ENCODE assay signal across 9 mouse cellular contexts in genomic region chr11:45396009-45396408, GRCm38 (mm10).
DNase-seq lines count a peak whose midpoint lies in the region; ATAC-seq and TF ChIP-seq lines count a peak whose summit lies in the region.
"Had no signal": no experiment of that assay in that cellular context is flagged by ENCODE, and none has a peak within 500 bp of the region (broad histone marks: within the 10 kb centered on the region; RNA-seq: fewer than 3 reads in every experiment).

No protein-coding gene starts in this region.

- H3K27me3 ChIP-seq in kidney, postnatal 0 days (ENCODE audit: insufficient read depth, low read length), result no peaks in the 10 kb centered on the region
- H3K27me3 ChIP-seq in kidney, embryonic 15.5 days, result no peaks in the 10 kb centered on the region
- no peaks in the 10 kb centered on the region for H3K27me3 ChIP-seq in hindbrain, postnatal 0 days (ENCODE audit: insufficient read depth, low read length)
- no peaks in the 10 kb centered on the region for H3K27me3 ChIP-seq in intestine, embryonic 15.5 days (replicated peaks)
- H3K27me3 ChIP-seq: lung, embryonic 15.5 days had no signal

- DNase-seq in kidney, postnatal 0 days (ENCODE audit: low spot score), result peak; percentile 16
- peak; percentile 44 for DNase-seq in testis, postnatal 10 days (ENCODE audit: low spot score)
- no peak for DNase-seq in testis, postnatal 14 days (ENCODE audit: low spot score)
- peak; percentile 68 for DNase-seq in hindbrain, postnatal 0 days (ENCODE audit: low spot score)
- no peak for DNase-seq in layer of hippocampus, adult 9-11 months
- DNase-seq: thymus, postnatal 25 days had no signal

- TF ChIP-seq CTCF in kidney, postnatal 0 days (IDR thresholded peaks at IDR 0.05; ENCODE audit: low read depth), result no peak
- TF ChIP-seq CTCF in hindbrain, postnatal 0 days (IDR thresholded peaks at IDR 0.05; ENCODE audit: low read depth), result no peak

- no peaks in the 10 kb centered on the region for H3K36me3 ChIP-seq in kidney, postnatal 0 days (ENCODE audit: insufficient read depth, low read length)
- H3K36me3 ChIP-seq in kidney, embryonic 15.5 days, result no peaks in the 10 kb centered on the region
- H3K36me3 ChIP-seq in hindbrain, postnatal 0 days (ENCODE audit: insufficient read depth, low read length), result no peaks in the 10 kb centered on the region
- no peaks in the 10 kb centered on the region for H3K36me3 ChIP-seq in intestine, embryonic 15.5 days
- H3K36me3 ChIP-seq: lung, embryonic 15.5 days had no signal

- WGBS in kidney, postnatal 0 days, result 34% methylated on average over 3 of the region's 3 CpGs
- WGBS in kidney, embryonic 15.5 days, result 34% methylated on average over 3 of the region's 3 CpGs
- 7% methylated on average over 3 of the region's 3 CpGs for WGBS in hindbrain, postnatal 0 days
- whole genome bisulfite sequencing in intestine, embryonic 15.5 days, result 36% methylated on average over 3 of the region's 3 CpGs

- no peaks in the 10 kb centered on the region for H3K4me1 ChIP-seq in kidney, postnatal 0 days (replicated peaks; ENCODE audit: insufficient read depth, low read length)
- no peaks in the 10 kb centered on the region for H3K4me1 ChIP-seq in kidney, embryonic 15.5 days
- H3K4me1 ChIP-seq in hindbrain, postnatal 0 days (ENCODE audit: insufficient read depth, low read length), result no peaks in the 10 kb centered on the region
- no peaks in the 10 kb centered on the region for H3K4me1 ChIP-seq in intestine, embryonic 15.5 days (replicated peaks)
- H3K4me1 ChIP-seq: lung, embryonic 15.5 days had no signal

- H3K9ac ChIP-seq in kidney, postnatal 0 days (ENCODE audit: low read depth, low read length), result no peak overlapping the region
- H3K9ac ChIP-seq in kidney, embryonic 15.5 days, result no peak overlapping the region
- no peak overlapping the region for H3K9ac ChIP-seq in hindbrain, postnatal 0 days (replicated peaks; ENCODE audit: low read length)
- H3K9ac ChIP-seq in intestine, embryonic 15.5 days, result no peak overlapping the region
- H3K9ac ChIP-seq: lung, embryonic 15.5 days had no signal

- no peak overlapping the region for H3K4me2 ChIP-seq in kidney, postnatal 0 days (ENCODE audit: low read length)
- no peak overlapping the region for H3K4me2 ChIP-seq in kidney, embryonic 15.5 days
- no peak overlapping the region for H3K4me2 ChIP-seq in hindbrain, postnatal 0 days (ENCODE audit: low read depth, low read length)
- H3K4me2 ChIP-seq in intestine, embryonic 15.5 days (replicated peaks), result no peak overlapping the region
- H3K4me2 ChIP-seq: lung, embryonic 15.5 days had no signal

- no peaks in the 10 kb centered on the region for H3K9me3 ChIP-seq in kidney, postnatal 0 days (replicated peaks; ENCODE audit: low read length)
- no peaks in the 10 kb centered on the region for H3K9me3 ChIP-seq in kidney, embryonic 15.5 days (replicated peaks)
- no peaks in the 10 kb centered on the region for H3K9me3 ChIP-seq in hindbrain, postnatal 0 days (ENCODE audit: low read length)
- no peaks in the 10 kb centered on the region for H3K9me3 ChIP-seq in intestine, embryonic 15.5 days
- H3K9me3 ChIP-seq: lung, embryonic 15.5 days had no signal

- ATAC-seq in kidney, postnatal 0 days (replicated peaks; ENCODE audit: low FRiP score, low read depth), result no peak
- ATAC-seq in kidney, embryonic 15.5 days (replicated peaks; ENCODE audit: low FRiP score), result no peak
- 0 out of 2 replicates have a peak, but pooled peaks have one; percentile 51 for ATAC-seq in hindbrain, postnatal 0 days
- ATAC-seq in intestine, embryonic 15.5 days, result no peak

- no peak overlapping the region for H3K27ac ChIP-seq in kidney, postnatal 0 days
- no peak overlapping the region for H3K27ac ChIP-seq in kidney, embryonic 15.5 days
- no peak overlapping the region for H3K27ac ChIP-seq in hindbrain, postnatal 0 days
- H3K27ac ChIP-seq in intestine, embryonic 15.5 days, result no peak overlapping the region
- H3K27ac ChIP-seq: lung, embryonic 15.5 days had no signal

- no peak overlapping the region for H3K4me3 ChIP-seq in kidney, postnatal 0 days (replicated peaks; ENCODE audit: low read depth, low read length)
- H3K4me3 ChIP-seq in kidney, embryonic 15.5 days (replicated peaks), result no peak overlapping the region
- H3K4me3 ChIP-seq in hindbrain, postnatal 0 days (ENCODE audit: low read length), result no peak overlapping the region
- no peak overlapping the region for H3K4me3 ChIP-seq in intestine, embryonic 15.5 days (replicated peaks)
- H3K4me3 ChIP-seq: lung, embryonic 15.5 days had no signal

Comparison
In these comparisons a context has a peak if more than half of its experiments do, and no peak if none do; other contexts are left out.
1. DNase-seq: peak in kidney, postnatal 0 days (single experiment), testis, postnatal 10 days (single experiment) and hindbrain, postnatal 0 days (single experiment); none in testis, postnatal 14 days (single experiment) and layer of hippocampus, adult 9-11 months (single experiment).